In genomic region chr7:73327652-73328051, GRCm38 (mm10) we compare ENCODE assay signal across 21 mouse cellular contexts. TPM values are rescaled to one million over a fixed set of nuclear protein-coding genes. Genes with fewer than 3 reads are reported as not detected.
A peak's percentile ranks its signal among the peaks of the same experiment; 100 is the strongest.
DNase-seq lines count a peak whose midpoint lies in the region; ATAC-seq and TF ChIP-seq lines count a peak whose summit lies in the region.
"Had no signal": no experiment of that assay in that cellular context is flagged by ENCODE, and none has a peak within 500 bp of the region (broad histone marks: within the 10 kb centered on the region; RNA-seq: fewer than 3 reads in every experiment).

No protein-coding gene starts in this region.

- H3K27ac ChIP-seq in embryonic facial prominence, embryonic 14.5 days (replicated peaks; ENCODE audit: low read depth, low read length), result peak overlapping the region; percentile 39; the same call in 1 of the 2 replicates
- no peak overlapping the region for H3K27ac ChIP-seq in embryonic facial prominence, embryonic 10.5 days (replicated peaks)
- H3K27ac ChIP-seq in left cerebral cortex, adult 2 months, result 0 out of 2 replicates have a peak overlapping the region, but pooled peaks have one; percentile 4
- peak overlapping the region; percentile 92 for H3K27ac ChIP-seq in gastrocnemius, adult 2 months
- peak overlapping the region; percentile 92 for H3K27ac ChIP-seq in stomach, embryonic 14.5 days (ENCODE audit: low read length)
- H3K27ac ChIP-seq: embryonic facial prominence, embryonic 12.5 days; forebrain, embryonic 12.5 days; heart, embryonic 13.5 days; macrophage; midbrain, embryonic 13.5 days had no signal

- no peak for TF ChIP-seq CTCF in left cerebral cortex, adult 2 months (IDR thresholded peaks at IDR 0.05)
- TF ChIP-seq CTCF in gastrocnemius, adult 2 months (IDR thresholded peaks at IDR 0.05), result no peak

- H3K4me3 ChIP-seq in embryonic facial prominence, embryonic 14.5 days (ENCODE audit: low read depth, low read length), result no peak overlapping the region
- H3K4me3 ChIP-seq in embryonic facial prominence, embryonic 10.5 days, result no peak overlapping the region
- no peak overlapping the region for H3K4me3 ChIP-seq in left cerebral cortex, adult 2 months
- peak overlapping the region; percentile 42 for H3K4me3 ChIP-seq in gastrocnemius, adult 2 months
- H3K4me3 ChIP-seq in stomach, embryonic 14.5 days (ENCODE audit: low read depth, low read length), result no peak overlapping the region
- H3K4me3 ChIP-seq: embryonic facial prominence, embryonic 12.5 days; forebrain, embryonic 12.5 days; heart, embryonic 13.5 days; midbrain, embryonic 13.5 days had no signal

- H3K36me3 ChIP-seq in embryonic facial prominence, embryonic 14.5 days (ENCODE audit: control insufficient read depth, insufficient read depth, low read length), result no peaks in the 10 kb centered on the region
- H3K36me3 ChIP-seq in embryonic facial prominence, embryonic 10.5 days (replicated peaks), result no peaks in the 10 kb centered on the region
- no peaks in the 10 kb centered on the region for H3K36me3 ChIP-seq in stomach, embryonic 14.5 days (ENCODE audit: control insufficient read depth, insufficient read depth, low read length)
- H3K36me3 ChIP-seq: embryonic facial prominence, embryonic 12.5 days; forebrain, embryonic 12.5 days; heart, embryonic 13.5 days; midbrain, embryonic 13.5 days had no signal

- WGBS in embryonic facial prominence, embryonic 14.5 days, result 70% methylated on average over 5 of the region's 5 CpGs
- WGBS in embryonic facial prominence, embryonic 10.5 days, result 87% methylated on average over 5 of the region's 5 CpGs
- 76% methylated on average over 5 of the region's 5 CpGs for WGBS in stomach, embryonic 14.5 days

- H3K9ac ChIP-seq in embryonic facial prominence, embryonic 14.5 days (ENCODE audit: low read depth, low read length), result no peak overlapping the region
- H3K9ac ChIP-seq in stomach, embryonic 14.5 days (replicated peaks; ENCODE audit: low read depth, low read length), result no peak overlapping the region
- H3K9ac ChIP-seq: embryonic facial prominence, embryonic 12.5 days; forebrain, embryonic 12.5 days; midbrain, embryonic 13.5 days had no signal

- H3K27me3 ChIP-seq in embryonic facial prominence, embryonic 14.5 days (replicated peaks; ENCODE audit: control insufficient read depth, insufficient read depth, low read length), result no peaks in the 10 kb centered on the region
- H3K27me3 ChIP-seq in embryonic facial prominence, embryonic 10.5 days (replicated peaks; ENCODE audit: low read depth, poor library complexity, severe bottlenecking), result 0 out of 2 replicates have a peak, but pooled peaks cover 11% of the 10 kb centered on the region
- no peaks in the 10 kb centered on the region for H3K27me3 ChIP-seq in stomach, embryonic 14.5 days (ENCODE audit: control insufficient read depth, insufficient read depth, low read length)
- H3K27me3 ChIP-seq: CH12.LX; embryonic facial prominence, embryonic 12.5 days had no signal

- no peaks in the 10 kb centered on the region for H3K9me3 ChIP-seq in embryonic facial prominence, embryonic 14.5 days (ENCODE audit: control insufficient read depth, low read length)
- peaks cover 4% of the 10 kb centered on the region; the same call in 1 of the 2 replicates for H3K9me3 ChIP-seq in embryonic facial prominence, embryonic 10.5 days
- H3K9me3 ChIP-seq in stomach, embryonic 14.5 days (ENCODE audit: control insufficient read depth, low read depth, low read length), result no peaks in the 10 kb centered on the region
- H3K9me3 ChIP-seq: embryonic facial prominence, embryonic 12.5 days; forebrain, embryonic 12.5 days; heart, embryonic 13.5 days; midbrain, embryonic 13.5 days had no signal

- intact Hi-C loops in left cerebral cortex, adult 2 months (cut with DNase I), result loop anchor here (2.0 to 5.0 kb wide), 3 partner anchors 45 to 735 kb away; no protein-coding TSS in a partner anchor
- intact Hi-C loops in left cerebral cortex, postnatal 14 days (cut with DNase I), result loop anchor here (5.0 kb wide), 1 partner anchor 50 kb away; the partner anchor contains the start of gene Rgma
- intact Hi-C loops in gastrocnemius, adult 2 months (cut with DNase I), result loop anchor here (2.0 kb wide), 1 partner anchor 43 kb away; no protein-coding TSS in a partner anchor

- no peak overlapping the region for H3K4me2 ChIP-seq in embryonic facial prominence, embryonic 14.5 days (ENCODE audit: low read depth, low read length)
- no peak overlapping the region for H3K4me2 ChIP-seq in stomach, embryonic 14.5 days (replicated peaks; ENCODE audit: low read depth, low read length)
- H3K4me2 ChIP-seq: embryonic facial prominence, embryonic 12.5 days; forebrain, embryonic 12.5 days; heart, embryonic 13.5 days; midbrain, embryonic 13.5 days had no signal

- 0 out of 2 replicates have a peak, but pooled peaks cover 20% of the 10 kb centered on the region for H3K4me1 ChIP-seq in embryonic facial prominence, embryonic 14.5 days (ENCODE audit: control insufficient read depth, insufficient read depth, low read length)
- peaks cover 26% of the 10 kb centered on the region for H3K4me1 ChIP-seq in embryonic facial prominence, embryonic 10.5 days
- peaks cover 40% of the 10 kb centered on the region for H3K4me1 ChIP-seq in stomach, embryonic 14.5 days (ENCODE audit: control insufficient read depth, insufficient read depth, low read length)

- ATAC-seq in embryonic facial prominence, embryonic 14.5 days (ENCODE audit: low read depth), result no peak
- ATAC-seq in stomach, embryonic 14.5 days (ENCODE audit: insufficient number of reproducible peaks, insufficient read depth, low FRiP score, low read depth), result no peak
- ATAC-seq: inflammation-experienced regulatory T-cells, adult 6 months; midbrain, embryonic 13.5 days had no signal

- DNase-seq in embryonic facial prominence, embryonic 14.5 days (ENCODE audit: low spot score), result no peak
- no peak for DNase-seq in embryonic facial prominence, embryonic 10.5 days (ENCODE audit: low spot score)
- no peak for DNase-seq in left cerebral cortex, adult 2 months (ENCODE audit: extremely low spot score in 1 of 2, low spot score in 2 of 2)
- DNase-seq in left cerebral cortex, postnatal 14 days (ENCODE audit: low spot score in 2 of 2), result no peak
- peak; percentile 76 for DNase-seq in gastrocnemius, adult 2 months
- DNase-seq in layer of hippocampus, postnatal 36 days, result no peak
- DNase-seq in urinary bladder, postnatal 25 days (ENCODE audit: low spot score), result no peak
- DNase-seq: adrenal gland, postnatal 36 days; cerebellum, postnatal 25 days; kidney, postnatal 36 days; right cerebral cortex, postnatal 14 days; thymus, adult 2 months had no signal

RNA-seq across cellular contexts. Expression of gene Rgma, which starts 47.7 kb away (rescaled TPM):
- 19.6 and 26.1 TPM in 2 replicates for polyA plus RNA-seq in embryonic facial prominence, embryonic 14.5 days (2014; fragmentation: Nextera tagmentation; extraction: Ambion mirVana)
- polyA plus RNA-seq in embryonic facial prominence, embryonic 10.5 days (2016; fragmentation: Nextera tagmentation; extraction: Ambion mirVana), result 23.4 and 26.5 TPM in 2 replicates
- 10 to 100 TPM; 52.3 to 54.6 TPM for total RNA-seq in left cerebral cortex, adult 2 months (2021)
- 100 to 1,000 TPM in 1 of 2 experiments, 10 to 100 TPM in 1; 84.6 to 103 TPM for total RNA-seq in left cerebral cortex, postnatal 14 days (2021)
- 10 to 100 TPM; 46.1 to 52.4 TPM for total RNA-seq in gastrocnemius, adult 2 months (2021)
- 24.9 and 30.5 TPM in 2 replicates for polyA plus RNA-seq in stomach, embryonic 14.5 days (2014; fragmentation: Nextera tagmentation; extraction: Ambion mirVana)
- total RNA-seq in layer of hippocampus, postnatal 36 days (2021), result 10 to 100 TPM; 44.1 to 48.8 TPM
- total RNA-seq: hematopoietic stem cell, adult 5-6 weeks had no signal
- polyA plus RNA-seq: inflammation-experienced regulatory T-cells, adult 6 months; macrophage had no signal
